Mouse (Mus musculus): Measurements from ENCODE around the gene Slco1a6. TPM values are rescaled to one million over a fixed set of nuclear protein-coding genes. Genes with fewer than 3 reads are reported as not detected.
"Not testable (repeated sequence)": the region's sequence is repeated elsewhere in the genome, so short reads cannot be mapped to it uniquely, and the experiment has no call there.

Gene Slco1a6
- polyA plus RNA-seq, 1 experiment from 2014 or later = not detected

DNA sequence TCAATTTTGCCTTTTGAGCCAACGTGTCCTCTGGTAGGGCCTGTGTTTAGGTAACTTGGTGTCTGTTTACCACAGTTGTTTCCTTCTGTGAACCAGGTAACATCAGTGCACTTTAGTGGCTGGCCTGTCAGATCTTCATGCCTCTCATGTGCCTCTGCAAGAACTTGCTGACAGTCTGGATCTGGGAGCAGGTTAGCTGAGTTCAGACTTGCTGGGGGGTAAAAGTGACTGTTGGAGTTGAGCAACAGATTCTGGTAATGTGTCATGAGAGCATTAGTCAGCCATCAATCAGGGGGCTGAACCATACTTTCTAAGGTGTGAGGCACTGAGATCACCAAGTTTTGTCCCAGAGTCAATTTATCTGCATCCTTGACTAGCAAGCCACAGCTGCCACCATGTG is 16.4 kb downstream of the Slco1a6 start:
- Histone ChIP-seq H3K4me2 (ENCODE audit: low read depth) (no peak overlapping the region), H3K9me3 (ENCODE audit: control insufficient read depth, low read length) (no peaks in the 10 kb centered on the region), H3K27me3 (ENCODE audit: control insufficient read depth, insufficient read depth, low read length) (no peaks in the 10 kb centered on the region), H3K4me1 (ENCODE audit: control insufficient read depth, insufficient read depth, low read length) (no peaks in the 10 kb centered on the region), H3K27ac (ENCODE audit: low read depth, low read length) (no peak overlapping the region), H3K9ac (ENCODE audit: low read length) (no peak overlapping the region), H3K4me3 (ENCODE audit: low read depth, low read length) (no peak overlapping the region), H3K36me3 (ENCODE audit: control insufficient read depth, insufficient read depth, low read length) (no peaks in the 10 kb centered on the region)
- WGBS = 94% methylated on average over 1 of the region's 1 CpGs
- ATAC-seq (ENCODE audit: insufficient read depth, low FRiP score, low TSS enrichment) (no peak), DNase-seq (ENCODE audit: low spot score) (no peak)

DNA sequence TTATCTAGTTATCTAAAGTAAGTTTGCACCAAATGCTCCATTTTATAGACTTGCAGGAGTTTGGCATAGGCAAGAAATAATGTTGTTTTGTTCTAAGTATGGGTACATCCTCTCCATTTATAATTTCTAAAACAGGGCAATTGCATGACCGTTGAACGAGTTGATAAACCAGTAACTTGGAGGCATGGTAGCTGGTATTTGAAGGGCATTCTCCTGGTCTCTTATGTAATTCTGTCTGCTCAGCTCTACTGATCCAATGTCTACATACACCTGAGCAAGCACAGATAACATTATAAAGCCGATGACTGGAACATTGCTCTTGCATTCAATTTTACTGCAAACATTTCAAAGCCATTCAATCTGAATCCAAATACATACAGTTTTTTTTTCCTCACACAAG is 20.9 kb downstream of the Slco1a6 start:
- Histone ChIP-seq H3K4me2 (ENCODE audit: low read depth) (no peak overlapping the region), H3K27me3 (ENCODE audit: control insufficient read depth, insufficient read depth, low read length) (no peaks in the 10 kb centered on the region), H3K27ac (ENCODE audit: low read depth, low read length) (no peak overlapping the region), H3K9me3 (ENCODE audit: control insufficient read depth, low read length) (no peaks in the 10 kb centered on the region), H3K36me3 (ENCODE audit: control insufficient read depth, insufficient read depth, low read length) (no peaks in the 10 kb centered on the region), H3K4me3 (ENCODE audit: low read depth, low read length) (no peak overlapping the region), H3K4me1 (ENCODE audit: control insufficient read depth, insufficient read depth, low read length) (no peaks in the 10 kb centered on the region), H3K9ac (ENCODE audit: low read length) (no peak overlapping the region)
- WGBS = 89% methylated on average over 3 of the region's 3 CpGs
- ATAC-seq (ENCODE audit: insufficient read depth, low FRiP score, low TSS enrichment) = no peak
- DNase-seq (ENCODE audit: low spot score) = no peak

DNA sequence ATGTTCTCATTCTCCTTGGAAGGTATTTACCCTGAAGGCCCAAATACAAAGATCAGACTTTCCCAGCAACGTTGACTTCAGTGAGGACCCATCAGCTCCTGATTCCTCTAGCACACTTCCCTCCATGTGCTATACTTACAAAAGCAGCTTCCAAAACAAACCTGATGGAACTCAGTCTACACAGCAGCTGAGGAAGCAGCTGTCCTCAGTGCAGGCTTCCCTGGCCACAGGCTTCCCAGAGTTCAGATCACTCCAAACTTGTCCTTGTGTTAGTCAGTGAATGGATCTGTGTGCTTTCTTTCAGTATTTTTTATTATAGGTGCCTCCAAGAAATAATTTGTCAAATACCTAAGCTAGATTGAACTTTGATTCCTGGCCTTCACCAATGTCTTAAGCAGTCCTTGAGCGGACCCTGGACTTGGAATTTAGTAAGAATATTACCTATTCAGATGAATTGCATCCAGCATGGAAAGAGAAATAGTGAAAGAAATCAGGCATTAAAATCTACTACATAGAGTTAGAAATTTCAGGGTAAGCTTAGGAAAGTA is 22.4 kb downstream of the Slco1a6 start:
- Histone ChIP-seq H3K9ac (ENCODE audit: low read length) (no peak overlapping the region), H3K27ac (ENCODE audit: low read depth, low read length) (no peak overlapping the region), H3K4me2 (ENCODE audit: low read depth) (no peak overlapping the region), H3K4me1 (ENCODE audit: control insufficient read depth, insufficient read depth, low read length) (no peaks in the 10 kb centered on the region), H3K36me3 (ENCODE audit: control insufficient read depth, insufficient read depth, low read length) (no peaks in the 10 kb centered on the region), H3K9me3 (ENCODE audit: control insufficient read depth, low read length) (no peaks in the 10 kb centered on the region), H3K27me3 (ENCODE audit: control insufficient read depth, insufficient read depth, low read length) (no peaks in the 10 kb centered on the region), H3K4me3 (ENCODE audit: low read depth, low read length) (no peak overlapping the region)
- 79% methylated on average over 2 of the region's 2 CpGs for WGBS
- ATAC-seq (ENCODE audit: insufficient read depth, low FRiP score, low TSS enrichment) (no peak), DNase-seq (ENCODE audit: low spot score) (no peak)

DNA sequence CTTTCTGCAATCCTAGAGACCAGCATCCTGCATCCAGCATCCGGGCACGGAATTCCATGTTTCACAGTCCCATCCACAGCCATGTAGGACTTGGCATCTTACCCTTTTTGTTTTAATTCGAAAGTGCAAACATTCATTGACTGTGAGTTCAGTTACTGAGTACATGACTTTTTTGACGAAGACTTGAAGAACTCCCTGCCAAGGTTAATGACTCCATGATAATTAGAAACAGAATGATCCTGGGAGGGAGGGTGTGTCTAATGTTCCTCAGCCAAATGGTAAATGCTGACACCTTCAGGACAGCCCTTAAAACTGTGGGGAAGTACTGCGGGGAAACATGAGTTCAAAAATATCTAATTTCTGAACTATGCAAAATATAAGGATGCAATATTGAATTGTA is 44.9 kb downstream of the Slco1a6 start:
- H3K27me3 ChIP-seq (ENCODE audit: control insufficient read depth, insufficient read depth, low read length) = no peaks in the 10 kb centered on the region
- H3K36me3 ChIP-seq (ENCODE audit: control insufficient read depth, insufficient read depth, low read length) = no peaks in the 10 kb centered on the region
- DNase-seq (ENCODE audit: low spot score) (no peak), ATAC-seq (ENCODE audit: insufficient read depth, low FRiP score, low TSS enrichment) (no peak)
- WGBS = 85% methylated on average over 5 of the region's 5 CpGs
- no peak overlapping the region for H3K4me3 ChIP-seq (ENCODE audit: low read depth, low read length)
- H3K27ac ChIP-seq (ENCODE audit: low read depth, low read length) = no peak overlapping the region
- H3K4me1 ChIP-seq (ENCODE audit: control insufficient read depth, insufficient read depth, low read length) = no peaks in the 10 kb centered on the region
- no peak overlapping the region for H3K4me2 ChIP-seq (ENCODE audit: low read depth)
- H3K9me3 ChIP-seq (ENCODE audit: control insufficient read depth, low read length) = no peaks in the 10 kb centered on the region
- H3K9ac ChIP-seq (ENCODE audit: low read length) = no peak overlapping the region

DNA sequence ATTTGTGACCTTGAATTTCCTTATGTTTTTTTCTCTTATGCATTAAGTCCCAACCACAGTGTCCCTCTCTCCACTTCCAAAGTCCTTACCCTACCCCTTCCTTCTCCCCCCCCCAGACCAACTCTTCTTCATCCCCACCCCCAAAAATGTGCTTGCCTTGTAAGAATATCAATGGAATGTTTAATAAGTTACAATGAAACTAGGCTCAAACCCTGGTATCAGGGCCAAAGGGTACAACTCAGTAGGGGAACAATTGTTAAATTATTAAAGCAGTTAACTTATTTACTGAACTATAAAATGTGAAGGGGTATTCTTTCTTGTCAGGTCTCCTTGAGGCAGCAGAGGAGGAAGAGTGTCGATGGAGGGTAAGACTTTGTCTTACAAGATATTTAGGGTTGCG is 47.1 kb downstream of the Slco1a6 start:
- WGBS = 92% methylated on average over 2 of the region's 2 CpGs
- no peak overlapping the region for H3K9ac ChIP-seq (ENCODE audit: low read length)
- DNase-seq (ENCODE audit: low spot score) = no peak

DNA sequence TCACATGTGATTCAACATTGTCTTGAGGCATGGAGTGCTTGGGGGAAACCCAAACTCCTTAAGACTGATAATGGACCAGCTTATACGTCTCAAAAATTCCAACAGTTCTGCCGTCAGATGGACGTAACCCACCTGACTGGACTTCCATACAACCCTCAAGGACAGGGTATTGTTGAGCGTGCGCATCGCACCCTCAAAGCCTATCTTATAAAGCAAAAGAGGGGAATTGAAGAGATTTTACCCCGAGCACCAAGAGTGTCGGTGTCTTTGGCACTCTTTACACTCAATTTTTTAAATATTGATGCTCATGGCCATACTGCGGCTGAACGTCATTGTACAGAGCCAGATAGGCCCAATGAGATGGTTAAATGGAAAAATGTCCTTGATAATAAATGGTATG is 54.2 kb downstream of the Slco1a6 start:
- ATAC-seq (ENCODE audit: insufficient read depth, low FRiP score, low TSS enrichment); H3K4me3 ChIP-seq (ENCODE audit: low read depth, low read length); H3K27ac ChIP-seq (ENCODE audit: low read depth, low read length); H3K4me2 ChIP-seq (ENCODE audit: low read depth); H3K27me3 ChIP-seq (ENCODE audit: control insufficient read depth, insufficient read depth, low read length); DNase-seq (ENCODE audit: low spot score); H3K36me3 ChIP-seq (ENCODE audit: control insufficient read depth, insufficient read depth, low read length); H3K4me1 ChIP-seq (ENCODE audit: control insufficient read depth, insufficient read depth, low read length); H3K9ac ChIP-seq (ENCODE audit: low read length); H3K9me3 ChIP-seq (ENCODE audit: control insufficient read depth, low read length): not testable (repeated sequence)
- WGBS = 100% methylated on average over 2 of the region's 10 CpGs

More for the DNA sequence above, 47.1 kb downstream of the Slco1a6 start:
- Histone ChIP-seq H3K27me3 (ENCODE audit: control insufficient read depth, insufficient read depth, low read length) (no peaks in the 10 kb centered on the region), H3K4me3 (ENCODE audit: low read depth, low read length) (no peak overlapping the region), H3K4me1 (ENCODE audit: control insufficient read depth, insufficient read depth, low read length) (no peaks in the 10 kb centered on the region), H3K27ac (ENCODE audit: low read depth, low read length) (no peak overlapping the region), H3K4me2 (ENCODE audit: low read depth) (no peak overlapping the region), H3K9me3 (ENCODE audit: control insufficient read depth, low read length) (no peaks in the 10 kb centered on the region), H3K36me3 (ENCODE audit: control insufficient read depth, insufficient read depth, low read length) (no peaks in the 10 kb centered on the region)
- ATAC-seq (ENCODE audit: insufficient read depth, low FRiP score, low TSS enrichment) = no peak

DNA sequence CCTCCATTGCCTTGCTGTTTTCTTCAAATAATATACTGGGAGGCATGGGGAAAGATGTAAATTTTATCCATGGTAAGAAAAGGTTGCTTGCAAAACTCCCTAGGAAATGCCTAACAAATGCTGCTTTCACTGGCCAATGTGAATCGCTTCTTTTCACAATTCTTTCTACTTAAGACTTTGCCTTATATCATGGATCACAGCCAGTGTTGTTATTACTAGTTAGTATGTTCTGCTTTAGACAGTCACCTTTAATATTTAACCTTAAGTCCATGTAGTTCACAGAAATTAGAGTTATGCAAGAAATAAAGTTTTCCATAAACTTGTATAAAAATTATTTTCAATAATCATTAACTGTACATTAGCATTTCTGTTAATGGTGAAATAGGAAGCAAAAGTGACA is 60.0 kb downstream of the Slco1a6 start:
- Histone ChIP-seq H3K4me1 (ENCODE audit: control insufficient read depth, insufficient read depth, low read length) (no peaks in the 10 kb centered on the region), H3K27me3 (ENCODE audit: control insufficient read depth, insufficient read depth, low read length) (no peaks in the 10 kb centered on the region), H3K9me3 (ENCODE audit: control insufficient read depth, low read length) (no peaks in the 10 kb centered on the region), H3K9ac (ENCODE audit: low read length) (no peak overlapping the region), H3K36me3 (ENCODE audit: control insufficient read depth, insufficient read depth, low read length) (no peaks in the 10 kb centered on the region), H3K4me3 (ENCODE audit: low read depth, low read length) (no peak overlapping the region), H3K4me2 (ENCODE audit: low read depth) (no peak overlapping the region), H3K27ac (ENCODE audit: low read depth, low read length) (no peak overlapping the region)
- DNase-seq (ENCODE audit: low spot score) (no peak), ATAC-seq (ENCODE audit: insufficient read depth, low FRiP score, low TSS enrichment) (no peak)
- 95% methylated on average over 1 of the region's 1 CpGs for WGBS

DNA sequence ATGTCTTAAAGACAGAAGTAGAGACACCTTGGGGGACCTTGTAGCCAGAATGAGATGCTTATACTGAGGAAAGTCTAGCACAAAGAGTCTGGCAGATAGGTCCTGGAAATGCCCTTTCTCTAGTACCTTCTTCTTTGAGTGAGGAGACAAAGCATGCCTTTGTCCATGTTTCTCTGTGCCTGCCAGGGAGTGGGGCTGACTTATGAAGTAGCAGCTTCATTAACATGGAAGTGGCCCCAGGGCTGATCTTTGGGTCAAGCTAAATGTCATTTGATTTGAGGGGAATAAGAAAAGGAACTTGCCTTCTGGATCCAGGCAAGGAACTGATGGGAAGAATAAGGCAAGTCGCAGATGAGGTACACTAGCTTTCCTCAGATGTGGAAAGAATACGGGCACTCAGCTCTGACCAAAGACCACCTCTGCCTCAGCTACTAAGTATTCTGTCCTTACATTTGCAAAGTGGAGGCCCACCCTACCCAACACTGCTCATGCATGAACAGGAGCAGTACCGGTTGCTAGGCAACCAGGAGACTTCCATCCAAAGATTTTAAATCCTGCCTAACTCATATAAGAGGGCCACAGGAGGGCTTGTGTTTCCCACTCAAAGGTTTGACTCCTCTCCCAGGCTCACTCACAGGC is 96.5 kb downstream of the Slco1a6 start:
- H3K4me1 ChIP-seq (ENCODE audit: control insufficient read depth, insufficient read depth, low read length) = no peaks in the 10 kb centered on the region
- DNase-seq (ENCODE audit: low spot score) (peak; percentile 53), ATAC-seq (ENCODE audit: insufficient read depth, low FRiP score, low TSS enrichment) (peak; percentile 83)
- WGBS = 68% methylated on average over 3 of the region's 3 CpGs
- no peak overlapping the region for H3K27ac ChIP-seq (ENCODE audit: low read depth, low read length)
- H3K9ac ChIP-seq (ENCODE audit: low read length) = no peak overlapping the region
- no peak overlapping the region for H3K4me3 ChIP-seq (ENCODE audit: low read depth, low read length)
- H3K36me3 ChIP-seq (ENCODE audit: control insufficient read depth, insufficient read depth, low read length) = no peaks in the 10 kb centered on the region
- H3K9me3 ChIP-seq (ENCODE audit: control insufficient read depth, low read length) = no peaks in the 10 kb centered on the region
- H3K4me2 ChIP-seq (ENCODE audit: low read depth) = no peak overlapping the region
- no peaks in the 10 kb centered on the region for H3K27me3 ChIP-seq (ENCODE audit: control insufficient read depth, insufficient read depth, low read length)

DNA sequence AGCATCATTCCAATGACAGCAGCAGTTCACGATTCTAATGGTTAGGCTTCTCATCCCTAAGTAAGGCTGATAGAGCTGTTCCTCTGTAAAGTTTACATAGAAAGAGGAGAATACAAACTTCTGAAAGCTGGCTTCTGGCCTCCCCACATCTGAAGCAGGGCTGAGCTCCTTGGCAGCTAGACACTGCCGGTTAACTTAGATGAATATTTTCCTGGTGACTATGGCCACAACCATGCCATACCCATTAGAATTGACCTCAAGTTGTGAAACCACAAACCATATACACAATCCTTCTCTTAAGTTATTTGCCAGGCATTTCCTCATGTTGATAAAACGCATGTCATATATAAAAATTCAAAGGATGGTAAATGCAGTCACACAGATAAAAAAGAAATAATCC is 117.2 kb downstream of the Slco1a6 start:
- Histone ChIP-seq H3K36me3 (ENCODE audit: control insufficient read depth, insufficient read depth, low read length) (no peaks in the 10 kb centered on the region), H3K27ac (ENCODE audit: low read depth, low read length) (no peak overlapping the region)

More for the DNA sequence above, 117.2 kb downstream of the Slco1a6 start:
- no peak for ATAC-seq (ENCODE audit: insufficient read depth, low FRiP score, low TSS enrichment)
- Histone ChIP-seq H3K9me3 (ENCODE audit: control insufficient read depth, low read length) (no peaks in the 10 kb centered on the region), H3K9ac (ENCODE audit: low read length) (no peak overlapping the region), H3K4me3 (ENCODE audit: low read depth, low read length) (no peak overlapping the region), H3K27me3 (ENCODE audit: control insufficient read depth, insufficient read depth, low read length) (no peaks in the 10 kb centered on the region), H3K4me1 (ENCODE audit: control insufficient read depth, insufficient read depth, low read length) (no peaks in the 10 kb centered on the region), H3K4me2 (ENCODE audit: low read depth) (no peak overlapping the region)
- no peak for DNase-seq (ENCODE audit: low spot score)
- 87% methylated on average over 3 of the region's 3 CpGs for WGBS

All from neural tube, embryonic 11.5 days (tissue).